Mouse (Mus musculus): Measurements from ENCODE around the gene Nos1ap. TPM values are rescaled to one million over a fixed set of nuclear protein-coding genes. Genes with fewer than 3 reads are reported as not detected.

The Nos1ap gene
- 7.9 and 9.8 TPM in 2 replicates for polyA plus RNA-seq (2014; fragmentation: Nextera tagmentation; extraction: Ambion mirVana)

DNA sequence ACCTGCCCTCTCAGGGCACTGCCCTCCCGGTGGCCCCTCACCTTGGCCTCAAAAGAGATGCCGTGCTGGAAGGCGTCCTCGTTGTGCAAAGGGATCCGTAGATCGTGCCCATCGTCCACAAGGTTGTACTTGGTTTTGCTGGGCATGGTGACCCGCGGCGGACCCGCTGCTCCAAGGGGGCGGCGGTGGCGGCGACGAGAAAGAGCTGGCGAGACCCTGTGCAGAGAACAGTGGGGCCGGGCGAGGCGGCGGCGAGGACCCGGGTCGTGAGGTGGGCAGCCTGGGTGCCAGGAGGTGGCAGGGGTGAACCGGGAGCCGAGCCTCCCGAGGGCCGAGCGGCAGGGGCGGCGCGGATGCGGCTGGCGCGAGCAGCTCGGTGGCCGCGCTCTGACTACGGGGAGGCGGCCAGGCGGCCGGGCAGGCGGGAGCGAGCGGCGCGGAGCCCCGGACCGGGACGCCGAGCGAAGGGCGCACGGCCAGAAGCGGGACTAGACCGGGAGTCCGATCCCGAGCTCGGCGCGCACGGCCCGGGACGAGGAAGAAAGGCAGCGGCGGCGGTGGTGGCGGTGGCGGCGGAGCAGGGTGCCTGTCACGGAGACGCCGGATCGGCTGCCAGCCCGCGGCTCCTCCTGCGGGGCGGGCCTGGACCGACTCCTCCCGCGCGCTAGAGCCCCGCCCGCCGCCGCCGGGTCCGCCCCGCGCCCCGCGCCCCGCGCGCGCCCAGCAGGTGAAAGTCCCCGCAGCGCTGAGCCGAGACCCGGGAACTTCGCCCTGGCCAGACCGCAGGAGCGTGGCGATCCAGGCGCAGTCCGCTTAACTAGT lies at the start of gene Nos1ap:
Gene Nos1ap (minus strand): TSS at position 643 of the 822 bp plus-strand sequence.
- no peak for TF ChIP-seq CTCF (IDR thresholded peaks at IDR 0.05; ENCODE audit: low read depth)
- peak within 1 kb of the TSS; percentile 99 for H3K4me2 ChIP-seq
- DNase-seq = peak; percentile 80
- H3K9ac ChIP-seq = peak within 1 kb of the TSS; percentile 78
- no peak within 1 kb of the TSS for H3K27ac ChIP-seq (ENCODE audit: low read depth)
- peaks cover 4% of the 10 kb centered on the region; the same call in 1 of the 2 replicates for H3K9me3 ChIP-seq (ENCODE audit: low read depth, low read length)
- WGBS = under 1% methylated on average over 68 of the region's 106 CpGs
- H3K4me3 ChIP-seq (ENCODE audit: low read depth, low read length) = peak within 1 kb of the TSS; percentile 80
- H3K4me1 ChIP-seq (ENCODE audit: insufficient read depth) = peaks cover 6% of the 10 kb centered on the region; the same call in 1 of the 2 replicates
- ATAC-seq (ENCODE audit: insufficient read depth) = peak; percentile 92
- H3K27me3 ChIP-seq (ENCODE audit: insufficient read depth, low read length) = no peaks in the 10 kb centered on the region
- 0 out of 2 replicates have a peak, but pooled peaks cover 4% of the 10 kb centered on the region for H3K36me3 ChIP-seq (ENCODE audit: insufficient read depth)

DNA sequence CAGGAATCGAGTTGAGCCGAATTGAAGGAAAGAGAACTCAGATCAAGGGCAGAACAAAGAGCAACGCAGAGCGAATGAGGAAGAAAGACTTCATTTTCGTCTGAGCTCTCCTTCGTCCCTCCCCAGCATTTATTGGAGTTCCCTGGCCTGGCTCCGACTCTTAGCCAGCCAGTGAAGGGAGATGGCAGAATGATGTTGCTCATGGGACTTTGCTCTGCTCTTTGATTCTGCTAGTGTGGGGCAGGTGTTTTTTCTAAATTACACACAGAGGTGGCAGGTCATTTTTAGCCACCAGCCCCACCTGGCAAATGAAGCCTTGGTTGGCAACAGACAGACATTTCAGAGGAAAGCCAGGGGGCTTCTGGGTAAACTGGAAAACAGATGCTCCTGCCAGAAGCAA lies 49.3 kb upstream of the Nos1ap start:
- WGBS = 85% methylated on average over 7 of the region's 7 CpGs
- Histone ChIP-seq H3K27ac (ENCODE audit: low read depth) (no peak overlapping the region), H3K9me3 (ENCODE audit: low read depth, low read length) (no peaks in the 10 kb centered on the region), H3K4me2 (no peak overlapping the region), H3K4me1 (ENCODE audit: insufficient read depth) (no peaks in the 10 kb centered on the region), H3K36me3 (ENCODE audit: insufficient read depth) (no peaks in the 10 kb centered on the region), H3K9ac (no peak overlapping the region), H3K27me3 (ENCODE audit: insufficient read depth, low read length) (no peaks in the 10 kb centered on the region), H3K4me3 (ENCODE audit: low read depth, low read length) (no peak overlapping the region)
- ATAC-seq (ENCODE audit: insufficient read depth) = no peak
- TF ChIP-seq CTCF (IDR thresholded peaks at IDR 0.05; ENCODE audit: low read depth) = no peak
- DNase-seq = no peak

DNA sequence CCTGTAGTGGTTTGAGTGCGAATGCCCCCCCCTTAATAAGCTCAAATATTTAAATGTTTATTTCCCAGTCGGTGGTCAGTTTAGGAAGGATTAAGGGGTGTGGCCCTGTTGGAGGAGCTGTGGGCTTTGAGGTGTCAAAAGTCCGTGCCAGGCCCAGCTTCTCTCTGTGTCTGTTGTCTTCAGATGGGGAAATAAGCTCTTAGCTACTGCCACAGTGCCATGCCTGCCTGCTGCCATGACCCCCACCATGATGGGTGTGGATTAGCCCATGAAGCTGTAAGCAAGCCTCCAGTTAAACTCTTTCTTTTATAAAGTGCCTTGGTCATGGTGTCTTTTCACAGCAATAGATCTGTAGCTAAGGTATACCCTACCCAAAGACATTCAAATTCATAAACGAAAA lies 43.2 kb upstream of the Nos1ap start:
- no peak for ATAC-seq (ENCODE audit: insufficient read depth)
- TF ChIP-seq CTCF (IDR thresholded peaks at IDR 0.05; ENCODE audit: low read depth) = no peak
- no peaks in the 10 kb centered on the region for H3K36me3 ChIP-seq (ENCODE audit: insufficient read depth)

DNA sequence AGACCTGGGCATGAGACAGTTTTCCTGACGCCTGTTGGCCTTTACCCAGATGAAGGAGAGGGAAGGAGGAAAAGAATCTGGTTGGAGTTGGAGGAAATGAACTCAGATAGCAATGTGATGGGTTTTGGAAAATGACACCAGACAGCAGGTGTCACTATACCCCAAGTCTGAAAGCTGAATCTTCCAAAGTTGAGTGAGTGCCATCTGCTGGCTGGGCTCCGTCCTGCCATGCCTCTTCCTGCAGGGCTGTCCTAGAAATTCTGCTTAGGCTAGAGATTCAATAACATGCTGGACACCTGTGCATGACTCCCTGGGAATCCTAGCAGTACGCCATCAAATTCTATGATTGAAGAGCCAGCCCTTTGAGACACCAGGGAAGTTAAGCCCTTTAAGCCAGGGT lies 42.7 kb upstream of the Nos1ap start:
- DNase-seq = peak; percentile 94
- H3K27me3 ChIP-seq (ENCODE audit: insufficient read depth, low read length) = no peaks in the 10 kb centered on the region
- no peak overlapping the region for H3K27ac ChIP-seq (ENCODE audit: low read depth)
- peak; percentile 97 for TF ChIP-seq CTCF (IDR thresholded peaks at IDR 0.05; ENCODE audit: low read depth)
- no peak overlapping the region for H3K4me2 ChIP-seq
- no peak overlapping the region for H3K9ac ChIP-seq
- ATAC-seq (ENCODE audit: insufficient read depth) = peak; percentile 71
- H3K4me3 ChIP-seq (ENCODE audit: low read depth, low read length) = no peak overlapping the region
- H3K9me3 ChIP-seq (ENCODE audit: low read depth, low read length) = no peaks in the 10 kb centered on the region
- WGBS = 8% methylated on average over 3 of the region's 3 CpGs
- H3K4me1 ChIP-seq (ENCODE audit: insufficient read depth) = no peaks in the 10 kb centered on the region
- H3K36me3 ChIP-seq (ENCODE audit: insufficient read depth) = no peaks in the 10 kb centered on the region

More for the DNA sequence above, 43.2 kb upstream of the Nos1ap start:
- H3K9me3 ChIP-seq (ENCODE audit: low read depth, low read length) = no peaks in the 10 kb centered on the region
- WGBS = 62% methylated on average over 4 of the region's 4 CpGs
- no peak for DNase-seq
- H3K4me2 ChIP-seq = no peak overlapping the region
- no peaks in the 10 kb centered on the region for H3K27me3 ChIP-seq (ENCODE audit: insufficient read depth, low read length)
- H3K4me3 ChIP-seq (ENCODE audit: low read depth, low read length) = no peak overlapping the region
- no peaks in the 10 kb centered on the region for H3K4me1 ChIP-seq (ENCODE audit: insufficient read depth)
- H3K27ac ChIP-seq (ENCODE audit: low read depth) = no peak overlapping the region
- H3K9ac ChIP-seq = no peak overlapping the region

DNA sequence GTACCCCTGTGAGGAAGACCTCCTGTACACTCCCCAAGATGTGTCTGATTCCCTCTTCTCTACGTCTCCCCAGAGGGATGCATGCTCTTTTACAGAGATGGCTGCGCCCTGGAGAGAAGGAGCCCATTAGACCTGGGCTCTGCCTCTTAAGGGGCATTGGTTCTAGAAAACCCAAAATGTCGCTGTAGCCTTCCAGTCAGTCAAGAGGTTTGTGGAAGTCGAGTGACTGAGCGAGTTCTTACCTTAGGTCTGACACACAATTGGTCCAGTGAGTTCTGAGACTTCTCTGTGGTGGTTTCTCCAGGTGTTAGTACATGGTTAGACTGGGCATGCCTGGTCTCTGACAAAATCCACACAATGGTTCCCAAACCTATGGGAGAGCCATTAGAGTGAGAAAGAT lies 41.9 kb upstream of the Nos1ap start:
- H3K9ac ChIP-seq = no peak overlapping the region
- no peak for ATAC-seq (ENCODE audit: insufficient read depth)
- H3K4me3 ChIP-seq (ENCODE audit: low read depth, low read length) = no peak overlapping the region
- no peak overlapping the region for H3K4me2 ChIP-seq
- no peak for TF ChIP-seq CTCF (IDR thresholded peaks at IDR 0.05; ENCODE audit: low read depth)
- no peaks in the 10 kb centered on the region for H3K36me3 ChIP-seq (ENCODE audit: insufficient read depth)
- no peak overlapping the region for H3K27ac ChIP-seq (ENCODE audit: low read depth)
- no peak for DNase-seq
- H3K27me3 ChIP-seq (ENCODE audit: insufficient read depth, low read length) = no peaks in the 10 kb centered on the region
- H3K9me3 ChIP-seq (ENCODE audit: low read depth, low read length) = no peaks in the 10 kb centered on the region
- H3K4me1 ChIP-seq (ENCODE audit: insufficient read depth) = no peaks in the 10 kb centered on the region
- 90% methylated on average over 5 of the region's 5 CpGs for WGBS

DNA sequence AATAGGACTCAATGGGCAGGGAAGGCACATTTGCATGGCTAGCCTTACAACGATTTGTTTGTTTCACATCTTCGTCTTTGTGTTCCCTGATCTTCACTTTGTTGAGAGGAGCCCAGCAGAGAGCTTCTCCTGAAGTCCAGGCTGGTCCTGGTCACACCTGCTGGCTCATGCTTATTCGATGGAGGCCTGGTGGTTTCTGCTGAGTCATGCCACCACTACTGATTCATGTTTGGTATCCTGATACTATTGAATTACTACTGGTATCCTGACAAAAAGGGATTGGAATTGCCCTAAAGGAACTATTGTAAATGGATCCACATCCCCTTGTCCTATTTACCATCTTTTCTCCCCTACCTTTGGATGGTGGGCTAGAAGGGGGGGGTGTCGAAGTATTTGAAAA lies 40.8 kb upstream of the Nos1ap start:
- no peaks in the 10 kb centered on the region for H3K36me3 ChIP-seq (ENCODE audit: insufficient read depth)
- no peak overlapping the region for H3K9ac ChIP-seq
- H3K4me2 ChIP-seq = no peak overlapping the region
- ATAC-seq (ENCODE audit: insufficient read depth) (no peak), DNase-seq (no peak)
- H3K4me1 ChIP-seq (ENCODE audit: insufficient read depth) = no peaks in the 10 kb centered on the region
- WGBS = 83% methylated on average over 4 of the region's 4 CpGs
- H3K27ac ChIP-seq (ENCODE audit: low read depth) = no peak overlapping the region
- H3K27me3 ChIP-seq (ENCODE audit: insufficient read depth, low read length) = no peaks in the 10 kb centered on the region
- H3K4me3 ChIP-seq (ENCODE audit: low read depth, low read length) = no peak overlapping the region
- H3K9me3 ChIP-seq (ENCODE audit: low read depth, low read length) = no peaks in the 10 kb centered on the region
- no peak for TF ChIP-seq CTCF (IDR thresholded peaks at IDR 0.05; ENCODE audit: low read depth)

DNA sequence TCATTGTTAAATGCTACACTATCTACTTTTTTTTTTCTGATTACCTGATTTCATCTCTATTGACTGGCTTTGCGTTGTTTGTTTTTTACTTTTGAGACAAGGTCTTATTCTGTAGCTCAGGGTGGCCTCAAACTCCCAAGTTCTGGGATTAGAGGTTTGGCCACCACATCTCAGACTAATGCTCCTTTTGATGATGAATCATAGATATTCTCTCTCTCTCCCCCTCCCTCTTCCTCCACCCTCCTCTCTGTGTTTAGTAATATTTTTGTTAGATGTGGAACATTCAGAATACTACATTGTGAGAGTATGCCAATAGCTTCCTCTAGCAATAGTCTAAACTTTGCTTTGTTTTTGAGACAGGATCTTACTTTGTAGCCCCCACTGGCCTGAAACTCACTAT lies 33.8 kb upstream of the Nos1ap start:
- 91% methylated on average over 1 of the region's 1 CpGs for WGBS
- H3K9ac ChIP-seq = no peak overlapping the region
- H3K36me3 ChIP-seq (ENCODE audit: insufficient read depth) = no peaks in the 10 kb centered on the region
- DNase-seq (no peak), ATAC-seq (ENCODE audit: insufficient read depth) (peak; percentile 24; the same call in 1 of the 2 replicates)
- H3K4me3 ChIP-seq (ENCODE audit: low read depth, low read length) = no peak overlapping the region
- no peak overlapping the region for H3K4me2 ChIP-seq
- H3K27ac ChIP-seq (ENCODE audit: low read depth) = peak overlapping the region; percentile 80
- no peak for TF ChIP-seq CTCF (IDR thresholded peaks at IDR 0.05; ENCODE audit: low read depth)
- H3K4me1 ChIP-seq (ENCODE audit: insufficient read depth) = no peaks in the 10 kb centered on the region
- no peaks in the 10 kb centered on the region for H3K27me3 ChIP-seq (ENCODE audit: insufficient read depth, low read length)
- H3K9me3 ChIP-seq (ENCODE audit: low read depth, low read length) = peaks cover 4% of the 10 kb centered on the region; the same call in 1 of the 2 replicates

Data from lung, embryonic 14.5 days (tissue).